Mouse (Mus musculus): Measurements from ENCODE around the gene Slc41a2.

GRCm38 (mm10) chr10:83376911-83377682, 39.4 kb upstream of the Slc41a2 start:
- TF ChIP-seq ETS1 (conservative IDR thresholded peaks at IDR 0.05; ENCODE audit: low read depth, low read length) (no peak), EP300 (IDR thresholded peaks at IDR 0.05; ENCODE audit: low read length) (no peak), ZC3H11A (IDR thresholded peaks at IDR 0.05; ENCODE audit: low read depth, low read length) (no peak), E2F4 (IDR thresholded peaks at IDR 0.05; ENCODE audit: insufficient replicate concordance, low read depth, low read length) (no peak), USF1 (IDR thresholded peaks at IDR 0.05; ENCODE audit: low read depth, low read length) (no peak)

All from CH12.LX (cell line).